In genomic region chr7:133040688-133041345, GRCm38 (mm10) we compare ENCODE assay signal across 9 mouse cellular contexts.
DNase-seq lines count a peak whose midpoint lies in the region; ATAC-seq and TF ChIP-seq lines count a peak whose summit lies in the region.
"Had no signal": no experiment of that assay in that cellular context is flagged by ENCODE, and none has a peak within 500 bp of the region (broad histone marks: within the 10 kb centered on the region; RNA-seq: fewer than 3 reads in every experiment).

No protein-coding gene starts in this region.

- 36% methylated on average over 3 of the region's 3 CpGs for whole genome bisulfite sequencing in heart, postnatal 0 days
- WGBS in liver, postnatal 0 days (ENCODE audit: insufficient replicate concordance), result 87% methylated on average over 3 of the region's 3 CpGs
- WGBS in forebrain, embryonic 15.5 days, result 85% methylated on average over 3 of the region's 3 CpGs

- no peaks in the 10 kb centered on the region for H3K9me3 ChIP-seq in heart, postnatal 0 days (replicated peaks; ENCODE audit: control insufficient read depth, low read length)
- no peaks in the 10 kb centered on the region for H3K9me3 ChIP-seq in liver, postnatal 0 days (ENCODE audit: low read length)
- no peaks in the 10 kb centered on the region for H3K9me3 ChIP-seq in forebrain, embryonic 15.5 days

- TF ChIP-seq EP300 in heart, postnatal 0 days (IDR thresholded peaks at IDR 0.05; ENCODE audit: low read depth), result no peak
- TF ChIP-seq EP300 in liver, postnatal 0 days (IDR thresholded peaks at IDR 0.05; ENCODE audit: low read depth), result no peak

- ATAC-seq in heart, postnatal 0 days (ENCODE audit: insufficient read depth, low read depth), result peak; percentile 33; the same call in 1 of the 2 replicates
- ATAC-seq in liver, postnatal 0 days, result no peak
- no peak for ATAC-seq in granulocyte monocyte progenitor cell, adult 5-6 weeks (replicated peaks; ENCODE audit: poor library complexity, severe bottlenecking)
- ATAC-seq in forebrain, embryonic 15.5 days (replicated peaks), result no peak

- no peak overlapping the region for H3K9ac ChIP-seq in heart, postnatal 0 days (replicated peaks; ENCODE audit: low read depth, low read length)
- H3K9ac ChIP-seq in liver, postnatal 0 days (replicated peaks), result no peak overlapping the region
- no peak overlapping the region for H3K9ac ChIP-seq in forebrain, embryonic 15.5 days (replicated peaks)

- DNase-seq in urinary bladder, postnatal 25 days (ENCODE audit: low spot score), result peak; percentile 34
- DNase-seq in urinary bladder, postnatal 10 days (ENCODE audit: low spot score), result no peak
- DNase-seq in heart, postnatal 0 days (ENCODE audit: low spot score), result no peak
- no peak for DNase-seq in liver, postnatal 0 days
- DNase-seq in natural killer cell, adult 2 months (ENCODE audit: low spot score in 2 of 2), result no peak
- DNase-seq: embryo, embryonic 11 days; gastrocnemius, postnatal 25 days had no signal

- H3K4me3 ChIP-seq in heart, postnatal 0 days (ENCODE audit: low read depth, low read length), result no peak overlapping the region
- H3K4me3 ChIP-seq in liver, postnatal 0 days (ENCODE audit: low read depth, low read length), result no peak overlapping the region
- H3K4me3 ChIP-seq in forebrain, embryonic 15.5 days, result no peak overlapping the region

- H3K4me2 ChIP-seq in heart, postnatal 0 days (ENCODE audit: low read depth, low read length), result no peak overlapping the region
- no peak overlapping the region for H3K4me2 ChIP-seq in liver, postnatal 0 days (ENCODE audit: low read depth, low read length)
- no peak overlapping the region for H3K4me2 ChIP-seq in forebrain, embryonic 15.5 days (replicated peaks)

- no peaks in the 10 kb centered on the region for H3K27me3 ChIP-seq in heart, postnatal 0 days (ENCODE audit: control insufficient read depth, insufficient read depth, low read length)
- H3K27me3 ChIP-seq in liver, postnatal 0 days (ENCODE audit: insufficient read depth, low read length), result no peaks in the 10 kb centered on the region
- no peaks in the 10 kb centered on the region for H3K27me3 ChIP-seq in forebrain, embryonic 15.5 days

- TF ChIP-seq CTCF in heart, postnatal 0 days (IDR thresholded peaks at IDR 0.05; ENCODE audit: low read depth), result peak; percentile 30
- TF ChIP-seq CTCF in liver, postnatal 0 days (IDR thresholded peaks at IDR 0.05; ENCODE audit: low read depth), result 0 out of 2 replicates have a peak, but pooled peaks have one; percentile 25

- H3K4me1 ChIP-seq in heart, postnatal 0 days (ENCODE audit: control insufficient read depth, insufficient read depth), result peaks cover 57% of the 10 kb centered on the region
- H3K4me1 ChIP-seq in liver, postnatal 0 days (ENCODE audit: insufficient read depth), result 0 out of 2 replicates have a peak, but pooled peaks cover 3% of the 10 kb centered on the region
- H3K4me1 ChIP-seq in forebrain, embryonic 15.5 days, result no peaks in the 10 kb centered on the region

- H3K27ac ChIP-seq in heart, postnatal 0 days (ENCODE audit: low read depth), result peak overlapping the region; percentile 68
- H3K27ac ChIP-seq in liver, postnatal 0 days (ENCODE audit: low read depth), result no peak overlapping the region
- no peak overlapping the region for H3K27ac ChIP-seq in forebrain, embryonic 15.5 days (replicated peaks)

- H3K36me3 ChIP-seq in heart, postnatal 0 days (replicated peaks; ENCODE audit: control insufficient read depth, insufficient read depth, low read length), result 0 out of 2 replicates have a peak, but pooled peaks cover 4% of the 10 kb centered on the region
- no peaks in the 10 kb centered on the region for H3K36me3 ChIP-seq in liver, postnatal 0 days (replicated peaks; ENCODE audit: insufficient read depth, low read length)
- no peaks in the 10 kb centered on the region for H3K36me3 ChIP-seq in forebrain, embryonic 15.5 days
